Mouse (Mus musculus) spleen, postnatal 10 days (tissue): ENCODE results near the gene Gm10643.

ENCODE experiments used
- DNase-seq, 2 experiments: peaks; one replicate each; pipeline ENCODE4 v3.0.0; 2021 to 2022; ENCODE audit warnings: low spot score in 2 of 2

The Gm10643 gene

DNA sequence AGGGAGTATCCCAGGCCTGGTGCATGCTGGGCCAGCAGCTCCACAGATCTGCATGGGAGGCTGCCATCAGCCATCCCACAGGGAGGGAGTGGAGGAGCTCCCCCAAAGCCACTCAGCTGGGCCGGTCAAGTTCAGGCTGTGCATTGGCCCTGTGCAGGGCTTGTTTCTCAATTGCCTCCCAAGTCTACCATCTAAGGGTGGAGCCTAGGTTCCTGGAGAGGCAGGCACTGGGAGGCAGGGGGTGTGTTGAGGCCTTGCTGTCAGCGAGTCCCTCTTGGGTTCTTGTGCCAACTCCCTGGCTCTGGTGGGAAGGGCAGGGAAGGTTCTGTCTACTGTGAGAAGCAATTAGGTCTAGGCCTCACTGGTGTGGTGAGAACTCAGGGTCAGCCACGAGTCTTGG is 7.0 kb upstream of the Gm10643 start:
- DNase-seq, result no peak

DNA sequence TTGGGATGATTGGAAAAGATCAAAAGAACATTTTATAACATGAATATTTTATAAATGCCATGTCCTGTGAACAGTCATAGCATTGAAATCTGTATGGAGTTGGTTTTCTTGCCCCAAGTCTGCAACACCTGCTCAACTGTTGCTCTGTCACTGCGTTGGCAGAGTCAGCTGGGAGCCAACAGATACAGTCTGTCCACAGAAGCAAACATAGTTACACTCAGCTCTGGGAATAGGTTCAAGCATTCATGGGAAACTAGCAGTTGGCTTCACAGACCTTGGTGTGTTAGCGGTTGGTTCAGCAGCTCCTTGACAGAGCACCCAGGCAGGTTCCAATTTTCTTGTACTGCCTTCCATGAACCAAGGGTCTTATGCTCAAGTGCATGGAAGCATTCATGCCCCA is 5.7 kb upstream of the Gm10643 start:
- DNase-seq, result no peak

DNA sequence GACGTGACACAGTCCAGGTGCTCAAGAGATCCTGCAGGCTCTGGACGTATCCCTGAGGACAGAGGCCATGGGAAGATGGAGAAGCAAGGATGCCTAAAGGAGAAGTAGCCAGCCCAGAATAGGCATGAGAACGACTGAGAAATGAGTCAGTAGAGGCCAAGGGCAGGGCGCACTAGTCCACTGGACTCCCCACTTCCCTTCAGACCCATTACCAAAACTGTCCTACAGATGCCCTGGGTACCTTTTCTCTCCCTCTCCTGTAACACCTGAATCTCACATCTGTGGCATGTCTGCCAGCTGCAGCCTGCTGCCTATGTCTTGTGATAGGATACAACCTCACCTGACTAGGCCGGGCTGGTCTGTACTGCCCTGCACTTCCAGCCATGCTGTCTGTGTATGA is 5.3 kb upstream of the Gm10643 start:
- no peak for DNase-seq

DNA sequence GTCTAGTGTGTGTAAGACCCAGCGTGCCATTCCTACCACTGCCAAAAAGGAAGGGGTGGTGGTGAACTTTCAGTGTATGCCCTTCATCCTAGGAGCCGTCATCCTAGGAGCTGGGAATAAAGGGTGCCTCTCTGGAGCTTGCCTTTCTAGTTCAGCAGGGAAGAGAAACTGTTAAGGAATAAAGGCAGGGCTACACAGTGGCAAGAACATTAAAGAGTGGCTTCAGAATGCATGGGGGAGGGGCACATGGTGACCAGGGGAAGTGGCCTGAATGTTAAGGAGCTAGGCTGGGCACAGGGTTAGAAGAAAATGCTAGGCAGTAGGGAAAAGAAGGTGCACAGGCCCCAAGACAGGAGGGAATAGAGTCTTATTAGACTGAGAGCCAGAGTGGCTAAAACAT is 4.8 kb upstream of the Gm10643 start:
- no peak for DNase-seq

DNA sequence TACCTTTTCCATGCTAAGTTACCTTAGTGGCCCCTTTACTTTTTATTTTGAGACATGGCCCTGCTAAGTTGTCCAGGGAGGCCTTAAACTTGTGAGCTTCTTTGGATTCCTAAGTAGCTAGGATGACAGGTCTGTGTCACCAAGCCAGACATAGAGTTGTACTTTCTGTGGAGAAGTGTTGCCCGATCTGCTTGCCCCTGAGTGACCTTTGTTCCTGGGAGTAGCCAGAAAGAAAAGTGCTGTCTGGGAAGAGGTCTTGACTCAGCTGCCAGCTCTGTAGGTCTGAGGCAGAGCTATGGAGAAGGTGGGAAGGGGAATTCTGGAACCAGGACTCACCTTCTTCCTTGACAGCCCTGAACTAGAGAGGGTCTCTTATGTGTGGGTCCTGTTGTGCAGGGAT is 4.2 kb upstream of the Gm10643 start:
- no peak for DNase-seq

DNA sequence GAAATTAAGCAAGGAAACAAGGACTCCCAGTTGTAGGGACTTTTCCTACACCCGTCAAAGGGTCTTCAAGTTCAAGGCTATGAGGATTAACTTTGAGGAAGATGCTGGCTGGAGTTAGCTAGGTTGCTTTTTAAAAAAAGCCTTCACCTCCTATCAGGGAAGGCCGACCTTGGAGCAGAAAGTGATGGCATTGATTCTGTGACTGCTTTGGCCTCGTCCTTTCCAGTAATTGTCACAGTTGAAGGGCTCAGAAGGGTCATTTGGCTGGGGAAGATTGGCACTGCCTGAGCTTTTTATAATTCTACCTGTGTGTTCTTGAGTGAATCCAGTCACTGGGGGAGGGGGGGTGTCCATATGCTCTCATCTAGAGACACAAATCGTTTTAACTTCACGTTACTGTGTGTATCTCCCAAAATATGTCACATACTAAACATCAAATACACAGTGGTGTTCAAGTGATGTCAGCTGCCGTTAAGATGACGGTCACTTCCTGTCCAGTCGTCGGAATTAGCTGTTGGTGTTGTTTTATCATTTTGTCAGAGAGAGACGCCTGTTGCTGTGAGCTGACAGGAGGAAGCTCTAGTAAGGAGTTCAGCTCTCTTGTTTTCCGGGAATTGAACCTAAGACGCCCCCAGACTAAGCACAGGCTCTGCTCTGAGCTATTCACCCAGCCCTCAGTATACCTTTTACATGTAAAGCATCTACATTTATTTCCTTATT is 3.5 kb upstream of the Gm10643 start:
- no peak for DNase-seq

DNA sequence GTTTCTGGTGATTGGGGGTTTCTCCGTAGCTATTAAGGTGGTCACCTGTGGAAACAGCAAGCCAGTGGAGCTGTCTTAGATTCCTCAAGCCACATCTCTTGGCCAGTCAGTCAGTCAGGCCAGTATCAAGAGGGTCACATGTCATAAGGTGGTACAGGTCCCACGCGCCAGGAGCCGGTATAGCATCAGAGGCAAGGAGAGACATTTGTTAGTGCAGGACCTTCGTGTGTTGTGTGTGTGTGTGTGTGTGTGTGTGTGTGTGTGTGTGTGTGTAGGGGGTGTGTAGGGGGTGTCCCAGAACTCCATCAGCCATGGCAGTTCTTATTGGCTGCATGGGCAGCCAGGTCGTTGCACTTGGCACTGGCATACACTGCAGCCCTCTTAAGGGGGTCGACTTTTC is 3.0 kb upstream of the Gm10643 start:
- no peak for DNase-seq

DNA sequence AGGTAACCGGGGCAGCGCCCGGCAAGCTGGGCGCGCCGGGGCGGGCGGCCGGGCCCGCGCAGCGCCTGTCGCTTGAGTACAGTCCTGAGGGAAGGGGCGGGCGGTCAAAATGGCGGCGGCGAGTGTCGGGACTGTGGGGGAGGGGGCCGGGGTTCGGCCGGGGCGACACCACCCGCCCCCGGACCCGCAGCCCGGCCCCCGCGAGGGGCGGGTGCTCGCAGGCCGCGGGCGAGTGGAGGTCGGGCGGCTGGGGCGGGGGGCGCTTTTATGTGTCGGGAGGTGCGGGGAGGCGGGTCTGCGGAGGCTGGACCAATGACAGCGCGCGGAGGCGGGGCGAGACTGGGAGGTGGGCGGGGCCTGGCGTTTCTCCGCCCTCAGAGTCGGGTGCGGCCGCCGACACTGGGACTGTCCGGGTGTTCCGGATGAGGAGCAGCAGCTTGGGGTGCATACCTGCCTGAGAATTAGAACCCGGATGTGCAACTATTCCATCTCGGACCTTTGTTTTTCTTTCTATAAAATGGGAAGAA is 2.2 kb upstream of the Gm10643 start:
- peak; percentile 98 to 99 for DNase-seq

DNA sequence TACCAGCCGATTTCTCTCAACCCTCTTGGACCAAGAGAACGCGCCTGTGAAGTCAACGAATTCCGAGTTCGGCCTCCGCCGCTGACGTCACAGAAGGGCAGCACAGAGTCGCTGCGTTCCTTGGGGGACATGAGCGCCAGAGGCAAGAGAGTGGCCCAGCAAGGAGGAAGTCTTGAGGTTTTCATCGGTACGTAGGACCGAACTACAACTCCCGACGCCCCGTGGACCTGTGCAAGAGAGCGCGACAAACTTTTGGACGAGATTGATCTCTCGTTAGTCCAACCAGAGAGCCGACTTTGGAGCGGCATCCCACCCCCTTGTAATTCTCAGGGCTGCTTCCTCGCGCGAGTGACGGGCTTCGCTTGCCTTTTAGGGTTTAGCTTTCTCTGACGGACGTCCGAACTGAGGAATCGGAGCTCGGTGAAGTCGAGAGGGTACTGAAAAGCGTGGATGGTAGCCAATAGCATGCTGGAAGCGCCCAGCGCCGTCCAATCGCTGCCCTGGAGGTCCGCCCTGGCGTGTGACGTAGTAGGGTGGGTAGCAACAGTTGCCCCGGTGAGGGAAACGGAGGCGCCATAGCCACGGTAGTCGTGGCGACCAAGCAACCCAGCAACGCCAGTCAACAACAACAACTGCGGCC is 1.5 kb upstream of the Gm10643 start, which contains the start of gene Rfx1:
Gene Rfx1 (plus strand): TSS at position 544 of the 640 bp plus-strand sequence.
- DNase-seq, result peak; percentile 95 to 98

DNA sequence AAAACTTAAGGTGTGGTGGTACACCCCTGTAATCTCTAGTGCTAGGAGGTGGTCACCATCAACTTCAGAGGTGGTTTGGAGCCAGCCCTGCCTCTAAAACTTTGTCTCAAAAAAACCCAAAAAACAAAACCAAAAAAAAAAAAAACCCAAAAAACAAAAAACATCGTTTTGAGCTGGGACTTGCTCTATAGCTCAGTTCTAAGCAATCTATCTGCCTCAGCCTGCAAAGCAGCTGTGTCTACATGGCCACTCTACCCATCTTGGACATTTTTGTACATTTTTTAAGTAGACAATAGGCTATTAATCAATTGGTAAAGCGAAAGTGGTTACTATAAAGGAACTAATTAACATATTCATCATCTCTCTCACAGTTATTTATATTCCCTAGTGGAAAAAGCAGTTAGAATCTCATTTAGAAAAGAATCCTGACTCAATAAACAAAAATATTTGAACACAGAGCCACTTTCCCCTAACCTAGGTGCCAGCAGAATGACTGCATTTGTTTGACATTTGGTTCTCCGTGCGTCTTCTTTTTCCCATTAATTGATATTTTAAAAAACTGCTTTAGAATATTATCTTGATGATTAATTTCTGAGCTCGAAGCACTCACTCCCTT is 628 bp upstream of the Gm10643 start:
- DNase-seq, result no peak

DNA sequence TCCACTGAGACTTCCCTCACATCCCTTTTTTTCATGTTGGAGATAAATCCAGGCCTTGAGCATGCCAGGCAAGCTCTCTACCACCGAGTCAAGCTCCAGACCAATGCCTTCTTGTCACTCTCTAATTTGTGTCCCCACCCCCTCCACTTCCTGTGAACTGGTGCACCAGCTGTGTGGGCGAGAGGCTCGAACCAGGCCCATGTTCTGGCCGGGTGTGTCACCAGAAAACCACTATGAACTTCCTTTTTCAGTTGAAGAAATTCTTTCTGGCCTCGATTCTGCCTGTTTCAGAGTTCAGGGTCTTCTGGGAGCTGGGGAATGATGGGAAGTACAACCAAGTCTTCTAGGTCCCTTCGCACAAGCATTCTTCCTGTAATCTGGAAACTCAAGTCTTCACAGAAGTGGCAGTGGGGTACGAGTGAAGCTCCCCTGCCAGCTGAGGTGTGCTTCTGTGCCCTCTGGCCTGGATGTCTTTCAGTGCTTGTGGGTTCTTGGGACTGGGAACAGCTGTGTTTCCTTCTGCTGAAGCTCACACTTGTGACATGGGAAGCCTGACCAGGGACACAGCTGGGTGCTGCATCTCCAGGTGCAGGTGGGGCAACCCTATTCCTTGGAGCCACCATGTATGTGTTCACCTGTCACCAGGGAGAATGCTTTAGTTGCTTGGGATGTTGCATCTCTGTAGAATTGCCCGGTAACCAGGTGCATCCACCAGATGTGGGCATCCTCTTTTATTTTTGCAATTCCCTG is 901 bp downstream of the Gm10643 start:
- peak in 1 of 2 experiments; percentile 76 for DNase-seq

DNA sequence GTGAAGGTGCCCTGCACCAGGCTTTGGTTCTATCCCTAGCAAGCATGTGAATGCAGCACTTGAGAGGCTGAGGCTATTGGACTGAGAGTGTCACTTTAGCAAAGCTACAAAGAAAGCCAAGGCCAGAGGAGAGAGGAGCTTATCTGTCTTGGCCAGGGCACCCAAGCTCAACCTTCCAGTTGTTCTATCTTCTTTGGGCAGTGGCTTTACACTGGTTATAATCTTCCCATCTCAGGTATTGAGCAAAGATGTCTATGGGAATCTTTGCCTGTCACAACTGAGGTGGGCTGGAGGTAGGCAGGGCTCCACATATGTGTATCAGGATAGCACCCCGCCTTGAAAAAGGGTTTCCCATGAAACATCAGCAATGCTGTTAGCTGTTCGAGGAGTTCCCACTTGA is 4.7 kb downstream of the Gm10643 start:
- no peak for DNase-seq

DNA sequence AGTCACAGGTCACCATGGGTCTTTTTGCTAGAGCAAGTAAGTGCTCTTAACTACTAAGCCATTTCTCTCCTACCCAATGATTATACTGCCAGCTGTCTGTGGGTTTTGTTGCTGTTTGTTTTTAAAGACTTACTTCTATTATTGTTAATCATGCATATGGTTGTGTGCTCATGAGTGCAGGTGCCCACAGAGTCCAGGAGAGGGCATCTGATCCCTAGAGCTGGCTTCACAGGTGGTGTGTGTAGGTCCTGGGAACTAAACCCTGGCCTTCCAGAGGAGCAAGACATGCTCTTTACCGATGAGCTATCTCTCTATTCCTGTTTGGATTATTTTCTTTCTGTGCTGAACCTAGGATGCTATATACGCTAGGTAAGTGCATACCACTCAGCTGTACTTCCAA is 5.7 kb downstream of the Gm10643 start:
- DNase-seq, result no peak

DNA sequence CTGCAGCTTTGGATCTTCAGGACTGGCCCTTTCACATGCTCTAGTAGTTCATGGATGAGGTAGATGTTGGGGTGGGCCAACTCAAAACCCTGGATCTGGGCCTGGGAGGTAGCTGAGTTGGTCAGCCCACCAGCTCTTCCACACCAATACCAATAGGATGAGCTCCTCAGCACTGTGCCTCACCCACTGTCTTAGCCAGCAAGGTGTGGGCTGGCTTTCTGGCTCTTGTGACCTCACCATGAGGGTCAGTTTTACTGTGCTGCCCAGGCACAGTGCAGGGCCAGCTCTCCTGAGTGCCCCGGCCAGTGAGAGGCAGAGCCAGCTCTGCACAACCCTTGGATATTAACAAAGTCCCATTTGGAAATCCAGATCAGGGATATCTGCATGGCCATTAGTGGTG is 7.1 kb downstream of the Gm10643 start:
- no peak for DNase-seq

DNA sequence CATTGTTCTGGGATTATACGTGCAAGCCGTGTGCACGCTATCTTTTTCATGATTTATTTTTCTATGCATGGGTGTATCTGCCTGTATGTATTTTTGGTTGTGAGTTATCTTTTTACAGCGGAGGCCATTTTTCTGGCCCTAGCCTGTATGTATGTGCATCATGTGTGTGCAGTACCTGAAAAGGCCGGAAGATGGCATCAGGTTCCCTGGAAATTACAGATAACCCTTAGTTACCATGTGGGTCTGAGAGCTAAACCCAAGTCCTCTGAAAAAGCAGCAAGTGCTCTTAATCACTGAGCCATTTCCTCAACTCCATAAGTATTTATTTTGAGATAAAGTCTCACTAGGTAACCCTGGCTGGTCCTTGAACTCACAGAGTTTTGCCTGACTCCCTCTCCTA is 11.7 kb downstream of the Gm10643 start:
- no peak for DNase-seq

DNA sequence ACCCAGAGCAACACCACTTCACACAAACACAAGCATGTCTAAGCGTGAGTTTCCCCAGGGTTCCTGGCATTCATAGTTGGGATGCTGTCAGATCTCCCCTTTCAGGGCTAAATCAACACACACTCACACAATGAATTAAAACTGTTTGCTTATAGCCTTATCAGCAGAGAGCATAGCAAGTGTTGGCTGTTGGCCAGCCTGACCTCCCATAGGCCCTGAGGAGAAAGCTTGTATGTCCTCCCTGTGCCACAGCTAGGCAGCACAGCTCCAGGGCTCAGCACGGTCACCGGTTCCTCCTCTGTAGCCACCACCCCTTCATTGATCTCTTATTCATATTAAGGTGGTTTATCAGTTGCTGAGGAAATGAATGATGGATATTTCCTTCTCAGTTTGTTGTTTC is 12.2 kb downstream of the Gm10643 start:
- DNase-seq, result peak in 1 of 2 experiments; percentile 58

DNA sequence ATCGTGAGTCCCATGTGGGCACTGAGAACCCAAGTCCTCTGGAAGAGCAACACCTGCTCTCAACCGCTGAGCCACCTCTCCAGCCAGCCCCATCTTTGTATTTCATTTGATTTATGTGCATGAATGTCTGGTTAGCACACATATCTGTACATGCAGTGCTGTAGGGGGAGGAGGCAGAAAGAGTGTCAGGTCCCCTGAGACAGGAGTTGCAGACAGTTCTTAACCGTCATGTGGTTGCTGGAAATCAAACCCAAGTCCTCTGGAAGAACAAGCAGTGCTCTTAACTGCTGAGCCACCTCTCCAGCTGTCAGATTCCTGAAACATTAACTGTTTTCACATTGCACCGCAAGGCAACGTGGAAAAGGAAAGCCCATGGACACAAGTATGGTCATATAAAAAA is 16.8 kb downstream of the Gm10643 start:
- DNase-seq, result no peak

DNA sequence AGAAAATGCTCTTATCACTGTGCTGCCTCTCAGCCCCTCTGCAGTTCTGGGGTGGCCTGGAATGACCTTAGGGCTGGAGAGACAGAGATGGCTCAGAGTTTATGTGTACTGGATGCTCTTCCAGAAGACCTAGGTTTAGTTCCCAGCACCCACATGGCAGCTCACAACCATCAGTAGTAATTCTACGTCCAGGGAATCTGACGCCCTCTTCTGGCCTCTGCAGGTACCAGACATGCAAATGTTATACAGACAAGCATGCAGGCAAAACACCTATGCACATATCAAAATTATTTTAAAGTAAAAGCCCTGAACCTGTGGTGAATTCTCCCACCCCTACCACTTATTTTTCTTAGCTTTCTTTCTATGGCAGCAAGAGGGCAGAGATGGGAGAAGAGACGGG is 18.4 kb downstream of the Gm10643 start:
- DNase-seq, result no peak

DNA sequence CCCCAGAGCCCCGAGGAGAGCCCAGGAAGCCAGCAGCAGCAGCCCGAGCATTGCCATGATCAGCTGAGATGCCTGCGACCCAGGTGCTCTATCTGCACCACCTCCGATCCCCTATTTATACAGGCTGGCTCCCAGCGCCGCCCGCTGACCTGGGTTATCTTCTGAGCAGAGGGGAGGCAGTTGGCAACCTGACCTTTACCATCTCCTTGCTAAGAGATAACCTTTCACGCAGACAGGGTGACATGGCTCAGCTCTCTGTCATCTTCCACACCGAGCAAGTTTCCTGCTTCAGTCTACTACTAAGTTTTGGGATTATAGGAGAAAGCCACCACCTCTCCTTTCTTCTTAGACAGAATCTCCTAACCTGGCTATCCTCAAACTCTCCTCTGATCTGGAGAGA is 20.0 kb downstream of the Gm10643 start, which contains the start of gene Rln3:
Gene Rln3 (minus strand): TSS at position 101 of the 400 bp plus-strand sequence.
- DNase-seq, result no peak

DNA sequence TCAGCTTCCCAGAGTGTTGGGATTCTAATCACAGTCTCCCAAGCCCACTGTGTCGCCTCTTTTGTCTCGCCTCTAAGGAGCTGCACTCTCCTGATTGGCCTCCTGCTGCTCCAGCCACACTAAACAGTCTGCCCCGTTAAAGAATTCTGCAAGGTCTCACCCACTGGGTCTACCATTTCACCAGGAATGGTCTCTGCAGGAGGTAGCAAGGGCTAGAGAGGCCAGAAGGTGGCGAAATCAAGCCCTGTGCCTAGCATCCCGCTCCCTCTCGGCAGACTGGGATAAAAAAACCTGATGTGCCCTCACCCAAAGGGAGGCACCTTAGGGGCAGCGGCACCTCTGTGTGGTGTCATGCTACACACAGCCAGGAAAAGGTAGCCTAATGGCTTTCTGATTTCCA is 20.8 kb downstream of the Gm10643 start:
- no peak for DNase-seq

DNA sequence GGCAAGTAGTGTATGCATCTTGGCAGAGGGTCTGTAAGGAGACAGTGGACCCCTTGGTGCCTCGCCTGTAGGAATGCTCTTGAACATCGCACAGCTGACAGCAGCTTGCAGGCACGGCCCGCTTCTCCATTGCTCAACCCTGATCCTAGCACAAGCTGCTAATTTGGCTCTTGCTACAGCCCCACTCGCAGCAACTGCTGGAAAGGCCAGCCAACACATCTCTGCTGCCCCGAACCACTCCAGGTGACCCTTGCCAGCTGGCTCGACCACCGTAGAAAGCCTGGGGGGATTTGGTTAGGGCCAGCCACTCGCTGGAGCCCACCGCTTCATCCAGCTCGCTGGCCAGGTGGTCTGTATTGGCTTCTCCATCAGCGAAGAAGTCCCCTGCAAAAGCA is 22.0 kb downstream of the Gm10643 start:
- DNase-seq, result no peak
